Mouse (Mus musculus) spleen, postnatal 36 days (tissue): ENCODE data around the gene Cwf19l2.
"Not testable (repeated sequence)": the region's sequence is repeated elsewhere in the genome, so short reads cannot be mapped to it uniquely, and the experiment has no call there.

Experiments
- DNase-seq, 2 experiments: peaks; one replicate each; pipeline ENCODE4 v3.0.0; 2022; ENCODE audit warnings: low spot score in 2 of 2, mixed read lengths in 1 of 2

The Cwf19l2 gene

DNA sequence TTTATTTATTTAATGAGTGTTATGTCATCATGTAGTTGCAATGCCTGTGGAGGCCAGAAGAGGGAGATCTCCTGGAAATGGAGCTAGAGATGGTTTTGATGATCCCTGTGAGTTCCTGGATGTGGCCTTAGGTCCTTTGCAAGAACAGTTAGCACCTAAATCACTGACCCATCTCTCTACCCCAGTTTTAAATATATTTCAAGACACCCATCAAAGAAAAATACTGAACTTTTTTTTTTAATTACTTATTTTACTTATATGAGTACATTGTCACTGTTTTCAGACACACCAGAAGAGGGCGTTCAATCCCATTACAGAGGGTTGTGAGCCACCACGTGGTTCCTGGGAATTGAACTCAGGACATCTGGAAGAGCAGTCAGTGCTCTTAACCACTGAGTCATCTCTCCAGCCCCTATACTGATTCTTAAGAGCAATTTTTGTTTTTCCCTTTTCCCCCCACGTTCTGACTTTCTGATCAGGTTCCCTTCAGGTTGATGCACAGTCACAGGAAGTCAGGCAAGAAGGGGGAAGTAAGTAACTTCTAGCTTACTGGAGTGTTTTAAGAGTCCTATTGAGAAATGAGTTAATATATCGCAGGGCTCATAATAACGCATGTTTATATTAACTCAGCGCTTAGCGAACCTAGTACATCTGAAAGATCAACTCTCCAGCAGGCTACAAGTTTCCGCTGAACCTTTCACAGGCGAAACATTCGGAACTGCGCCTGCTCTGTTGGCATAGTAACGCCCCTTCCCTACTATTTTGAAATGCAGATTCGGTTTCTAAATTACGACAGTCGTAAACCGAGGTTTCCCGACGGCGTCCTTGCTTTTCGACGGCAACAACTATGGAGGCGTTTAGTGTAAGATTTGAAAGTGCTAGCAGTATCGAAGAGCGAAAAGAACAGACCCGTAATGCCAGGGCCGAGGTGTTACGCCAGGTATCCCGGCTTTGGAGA, at the start of gene Cwf19l2:
Gene Cwf19l2, plus strand, starts transcription at position 342 of the 958 bp plus-strand sequence.
- DNase-seq, result peak; percentile 80 to 87

DNA sequence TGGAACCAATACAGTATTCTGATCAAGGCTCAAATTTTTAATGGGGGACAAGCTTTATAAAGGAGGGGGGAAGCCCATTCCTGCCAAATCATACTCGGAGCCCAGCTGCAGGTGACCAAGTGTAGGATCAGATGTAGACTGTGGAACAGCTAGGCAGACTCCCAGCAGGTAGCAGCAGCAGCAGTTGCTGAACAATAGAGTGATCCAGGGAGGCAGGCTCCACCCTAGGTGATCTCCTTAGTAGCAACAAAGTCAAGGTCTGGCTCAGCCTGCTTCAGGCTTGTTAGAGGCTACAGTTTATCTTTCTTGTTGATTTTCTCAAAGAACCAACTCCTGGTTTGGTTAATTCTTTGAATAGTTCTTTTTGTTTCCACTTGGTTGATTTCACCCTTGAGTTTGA, 27.1 kb upstream of the Cwf19l2 start:
- DNase-seq, result not testable (repeated sequence)

DNA sequence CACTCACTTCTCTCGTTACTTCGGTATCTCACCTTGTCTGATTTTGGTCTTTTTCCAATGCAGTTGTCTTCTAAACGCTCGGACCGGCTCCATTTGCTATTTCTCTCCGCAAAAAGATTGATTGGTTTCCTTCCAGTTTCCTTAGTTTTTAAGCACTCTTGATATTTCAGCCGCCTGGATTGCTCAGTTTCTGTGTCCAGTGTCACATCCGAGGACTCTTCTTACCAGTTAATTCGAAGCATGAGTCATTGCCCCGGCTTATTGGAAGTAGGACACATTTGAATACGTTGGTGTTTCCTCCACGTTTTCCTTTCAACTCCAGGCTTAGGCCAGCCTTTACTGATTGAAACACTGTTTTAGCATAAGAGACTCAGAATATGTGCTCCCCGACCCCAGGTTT, 980 bp downstream of the Cwf19l2 start:
- DNase-seq, result peak in 1 of 2 experiments; percentile 3

DNA sequence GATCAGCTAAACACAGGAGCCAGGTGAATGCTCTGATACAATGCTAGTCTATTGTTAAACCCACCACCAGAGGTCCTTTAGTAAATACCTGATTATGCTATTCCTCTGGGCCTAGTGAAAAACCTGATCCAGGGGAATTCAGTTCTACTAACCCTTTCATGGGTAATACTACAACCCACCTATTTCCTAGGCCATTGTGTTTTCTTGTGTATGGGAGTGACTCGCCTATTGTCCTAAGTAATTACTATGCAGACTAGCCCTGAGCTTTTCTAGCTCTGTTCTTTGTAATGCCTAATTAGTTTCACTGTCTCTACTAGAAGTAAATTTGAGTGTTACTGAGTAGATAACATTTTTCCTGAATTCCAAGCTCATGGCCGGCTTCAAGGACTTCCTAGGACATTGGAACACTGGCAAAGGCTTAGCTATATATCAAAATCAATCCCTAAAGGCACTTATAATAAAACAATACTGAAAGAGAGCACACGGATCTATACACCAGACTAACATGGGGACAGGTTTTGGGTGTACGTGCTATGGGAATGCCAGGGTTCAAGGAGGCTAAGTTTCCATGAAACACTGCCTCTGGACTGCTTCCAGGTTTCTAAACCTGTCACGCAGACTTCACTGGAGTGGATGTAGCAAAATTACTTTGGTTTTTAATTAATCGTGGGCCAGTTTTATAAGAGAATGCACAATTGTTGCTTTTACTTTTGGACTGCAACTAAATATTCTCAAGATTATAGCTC, 36.3 kb downstream of the Cwf19l2 start:
- not testable (repeated sequence) for DNase-seq

DNA sequence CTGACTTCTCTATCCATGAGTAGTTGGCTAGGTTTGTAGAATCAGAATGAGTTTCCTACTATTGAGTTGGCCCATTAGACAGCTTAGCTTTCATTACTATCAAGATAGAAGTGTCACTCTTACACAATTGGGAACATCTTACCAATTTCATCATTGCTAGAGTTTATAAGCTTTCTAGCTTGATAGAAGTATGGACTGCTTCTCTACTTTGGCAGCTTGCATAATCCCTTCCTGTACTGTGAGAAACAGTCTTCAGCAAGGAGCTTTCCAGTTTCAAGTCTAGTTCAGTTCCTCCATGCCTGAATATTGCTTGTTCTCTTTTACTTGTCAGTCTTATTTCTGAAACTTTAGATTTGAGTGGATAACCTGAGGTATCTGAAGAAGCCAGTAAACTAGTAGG, 68.5 kb downstream of the Cwf19l2 start:
- DNase-seq, result no peak

DNA sequence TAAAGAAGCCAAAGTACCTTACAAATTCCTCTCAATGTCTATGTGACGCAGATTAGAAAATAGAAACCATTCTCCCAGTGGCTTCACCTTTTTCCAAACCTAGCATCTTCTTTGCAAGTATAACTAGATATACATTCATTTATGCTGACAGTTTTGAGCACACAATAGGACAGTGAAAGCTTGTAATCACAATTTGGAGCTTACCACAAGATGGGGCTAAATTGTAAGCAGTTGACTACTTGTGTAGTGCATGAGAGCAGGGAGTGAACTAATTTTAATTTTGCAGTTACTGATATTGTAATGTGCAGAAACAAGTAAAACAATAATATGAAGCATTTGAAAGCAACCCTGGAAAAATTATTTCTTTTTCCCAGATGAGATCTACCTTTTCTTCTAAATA, 115.3 kb downstream of the Cwf19l2 start:
- no peak for DNase-seq

DNA sequence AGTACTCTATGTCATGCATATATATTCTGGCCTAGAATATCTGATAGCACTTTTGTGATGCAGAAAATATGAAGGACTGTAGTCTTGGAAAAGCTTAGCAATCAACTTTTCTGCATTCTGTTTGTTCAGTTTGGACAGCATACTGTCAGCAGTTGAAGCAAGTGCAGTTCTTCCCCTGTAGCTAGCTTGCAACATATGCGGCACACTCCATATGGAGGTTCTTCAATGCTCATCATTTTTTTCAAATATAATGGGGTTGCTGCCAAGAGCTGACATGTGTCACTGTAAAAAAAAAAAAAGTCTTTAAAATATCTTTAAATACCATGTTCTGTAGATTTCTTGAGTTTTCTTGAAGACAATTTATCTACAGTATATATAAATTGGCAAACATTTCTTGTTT, 115.8 kb downstream of the Cwf19l2 start:
- no peak for DNase-seq

DNA sequence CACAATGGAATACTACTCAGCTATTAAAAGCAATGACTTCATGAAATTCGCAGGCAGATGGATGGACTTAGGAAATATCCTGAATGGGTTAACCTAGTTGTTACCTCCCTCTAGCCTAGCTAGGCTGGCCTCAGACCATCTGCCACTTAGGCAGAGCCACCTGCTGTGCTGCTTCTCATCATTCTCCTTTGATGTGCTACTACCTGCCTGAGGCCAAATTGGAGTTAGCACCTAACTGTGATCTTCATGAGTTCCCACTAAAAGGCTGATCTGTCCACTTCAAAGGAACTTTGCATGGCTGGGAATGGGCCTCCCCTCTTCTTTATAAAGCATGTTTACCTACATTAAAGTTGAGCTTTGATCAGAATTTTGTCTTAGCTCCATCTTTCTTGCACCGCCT, 117.6 kb downstream of the Cwf19l2 start:
- DNase-seq, result no peak
